Mouse (Mus musculus) heart, adult 2 months (tissue): ENCODE data around the gene Ntrk2.

Experiments
- CTCF ChIP-seq: fragments of 200-600 bp; IDR thresholded peaks from 2 replicates; pipeline ENCODE4 v1.8.1; 2022; ENCODE audit warnings: antibody characterized with exemption, mild to moderate bottlenecking, moderate library complexity
- POLR2A ChIP-seq: fragments of 200-500 bp; IDR thresholded peaks from 2 replicates; pipeline ENCODE4 v1.6.1; 2011; ENCODE audit warnings: mild to moderate bottlenecking, low read depth, low read length, control low read depth; ENCODE audit not compliant: insufficient read depth

- TF ChIP-seq CTCF (no peak), POLR2A (no peak)
These were observed 203.5 kb downstream of the Ntrk2 start for GRCm38 (mm10) chr13:59009855-59010254.
